Mouse (Mus musculus) ES-Bruce4 (cell line): ENCODE data around the gene Catsperz. TPM values are rescaled to one million over a fixed set of nuclear protein-coding genes. Genes with fewer than 3 reads are reported as not detected.

Experiments used
- H3K27ac ChIP-seq: 2 replicates; pipeline ENCODE4 v1.5.1; 2012; ENCODE audit warnings: low read length, inconsistent platforms; ENCODE audit not compliant: insufficient read depth
- H3K27me3 ChIP-seq: 2 replicates; pipeline ENCODE4 v1.6.1; 2012; ENCODE audit warnings: mild to moderate bottlenecking, low read length, inconsistent platforms; ENCODE audit not compliant: control insufficient read depth, poor library complexity, insufficient read depth, severe bottlenecking
- H3K36me3 ChIP-seq: 2 replicates; pipeline ENCODE4 v1.6.1; 2012; ENCODE audit warnings: inconsistent platforms, mild to moderate bottlenecking, low read length, moderate library complexity; ENCODE audit not compliant: control insufficient read depth, poor library complexity, insufficient read depth, severe bottlenecking
- H3K4me1 ChIP-seq: one replicate; pipeline ENCODE4 v1.8.1; 2011; ENCODE audit warnings: low read length; ENCODE audit not compliant: control insufficient read depth, insufficient read depth
- H3K4me3 ChIP-seq: 2 replicates; pipeline ENCODE4 v1.5.1; 2011; ENCODE audit warnings: low read depth, mild to moderate bottlenecking, low read length
- H3K9ac ChIP-seq: 2 replicates; pipeline ENCODE4 v1.6.1; 2012; ENCODE audit warnings: low read depth, mild to moderate bottlenecking, inconsistent platforms; ENCODE audit not compliant: poor library complexity, severe bottlenecking
- H3K9me3 ChIP-seq: replicated peaks from 2 replicates; pipeline ENCODE4 v1.6.1; 2012; ENCODE audit warnings: mild to moderate bottlenecking, low read length, inconsistent platforms; ENCODE audit not compliant: control insufficient read depth, poor library complexity, insufficient read depth, severe bottlenecking
- CTCF ChIP-seq: IDR thresholded peaks from one replicate; pipeline ENCODE4 v1.8.1; 2011; ENCODE audit warnings: low read depth, low read length
- EP300 ChIP-seq: IDR thresholded peaks from 2 replicates; pipeline ENCODE4 v1.6.1; 2011; ENCODE audit warnings: low read depth, low read length; ENCODE audit not compliant: insufficient read depth
- POLR2A ChIP-seq: IDR thresholded peaks from one replicate; pipeline ENCODE4 v1.8.1; 2011; ENCODE audit warnings: low read length; ENCODE audit not compliant: insufficient read depth
- polyA plus RNA-seq: library from polyadenylated mRNA; stranded (reverse); fragments of >200 nt; gene quantifications from 2 replicates; pipeline ENCODE4 v1.2.4, GENCODE M21; 2011; ENCODE audit warnings: low read depth; ENCODE audit not compliant: missing spikeins, insufficient read depth, insufficient read length

Catsperz gene
- polyA plus RNA-seq, 1 experiment = 1.8 TPM

GRCm38 (mm10) chr19:6937541-6938465 is 12.6 kb upstream of the Catsperz start:
- Histone ChIP-seq H3K4me3 (no peak overlapping the region), H3K4me1 (no peaks in the 10 kb centered on the region), H3K27ac (no peak overlapping the region), H3K27me3 (no peaks in the 10 kb centered on the region), H3K9me3 (no peaks in the 10 kb centered on the region), H3K36me3 (no peaks in the 10 kb centered on the region), H3K9ac (no peak overlapping the region)
- TF ChIP-seq POLR2A (no peak), CTCF (no peak), EP300 (no peak)

DNA sequence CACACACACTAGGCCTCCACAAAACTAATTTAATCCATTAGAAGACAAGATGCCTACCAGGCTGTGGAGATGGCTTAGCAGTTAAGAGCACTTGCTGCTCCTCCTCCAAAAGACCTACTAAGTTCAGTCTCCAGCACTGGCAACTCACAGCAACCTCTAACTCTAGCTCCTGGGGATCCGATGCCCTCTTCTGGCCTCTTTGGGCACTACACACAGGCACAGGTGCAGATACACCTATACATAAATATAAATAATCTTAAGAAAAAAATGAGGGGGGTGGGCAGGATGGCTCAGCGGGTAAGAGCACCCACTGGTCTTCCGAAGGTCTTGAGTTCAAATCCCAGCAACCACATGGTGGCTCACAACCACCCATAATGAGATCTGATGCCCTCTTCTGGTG is 11.1 kb upstream of the Catsperz start:
- TF ChIP-seq CTCF = peak; percentile 70
- no peak for TF ChIP-seq EP300
- Histone ChIP-seq H3K4me1 (no peaks in the 10 kb centered on the region), H3K27me3 (no peaks in the 10 kb centered on the region), H3K36me3 (no peaks in the 10 kb centered on the region), H3K27ac (no peak overlapping the region), H3K9me3 (no peaks in the 10 kb centered on the region), H3K4me3 (no peak overlapping the region), H3K9ac (no peak overlapping the region)

DNA sequence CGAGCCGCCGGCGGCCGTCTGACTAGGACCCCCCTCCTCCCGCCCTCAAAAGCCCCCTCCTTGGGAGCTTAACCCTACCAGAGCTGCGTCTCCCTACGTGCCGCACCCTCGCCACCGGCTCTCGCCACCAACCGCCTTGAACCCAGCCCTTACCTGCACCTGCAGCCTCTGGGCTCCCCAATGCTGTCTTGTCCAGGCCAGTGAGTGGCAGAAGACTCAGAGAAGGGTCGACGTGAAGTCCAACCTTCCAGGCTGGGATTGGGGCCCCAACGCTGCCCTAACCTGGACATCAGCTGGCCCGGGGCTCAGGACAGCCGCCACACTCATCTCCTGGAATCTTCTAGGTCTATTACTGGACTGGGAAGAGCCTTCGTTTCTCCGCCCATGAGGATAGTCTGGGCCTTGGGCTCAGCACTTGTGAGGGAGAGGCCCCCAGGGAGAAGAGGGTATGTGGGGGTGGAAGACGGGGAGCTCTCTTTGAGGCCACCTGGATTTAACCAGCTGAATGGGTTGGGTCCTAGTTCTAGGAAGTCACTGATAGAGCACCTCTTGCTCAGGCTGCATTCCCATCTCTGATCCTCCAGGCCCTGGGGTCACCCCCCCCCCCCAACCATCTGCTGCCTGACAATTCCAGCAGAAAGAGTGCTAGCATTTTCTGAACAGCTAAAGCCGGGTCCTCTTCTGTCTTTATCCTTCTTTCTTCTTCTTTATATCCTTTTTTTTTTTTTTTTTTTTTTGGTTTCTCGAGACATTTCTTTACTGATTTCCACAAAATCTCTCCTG is 9.2 kb upstream of the Catsperz start, which contains the start of gene Kcnk4:
Gene Kcnk4, minus strand, starts transcription at position 321 of the 783 bp plus-strand sequence.
- Histone ChIP-seq H3K27me3 (no peaks in the 10 kb centered on the region), H3K4me1 (peaks cover 2% of the 10 kb centered on the region), H3K9ac (peak within 1 kb of the TSS; percentile 53), H3K4me3 (peak within 1 kb of the TSS; percentile 54), H3K27ac (no peak within 1 kb of the TSS), H3K9me3 (no peaks in the 10 kb centered on the region), H3K36me3 (no peaks in the 10 kb centered on the region)
- TF ChIP-seq EP300 (no peak), CTCF (no peak), POLR2A (no peak)

DNA sequence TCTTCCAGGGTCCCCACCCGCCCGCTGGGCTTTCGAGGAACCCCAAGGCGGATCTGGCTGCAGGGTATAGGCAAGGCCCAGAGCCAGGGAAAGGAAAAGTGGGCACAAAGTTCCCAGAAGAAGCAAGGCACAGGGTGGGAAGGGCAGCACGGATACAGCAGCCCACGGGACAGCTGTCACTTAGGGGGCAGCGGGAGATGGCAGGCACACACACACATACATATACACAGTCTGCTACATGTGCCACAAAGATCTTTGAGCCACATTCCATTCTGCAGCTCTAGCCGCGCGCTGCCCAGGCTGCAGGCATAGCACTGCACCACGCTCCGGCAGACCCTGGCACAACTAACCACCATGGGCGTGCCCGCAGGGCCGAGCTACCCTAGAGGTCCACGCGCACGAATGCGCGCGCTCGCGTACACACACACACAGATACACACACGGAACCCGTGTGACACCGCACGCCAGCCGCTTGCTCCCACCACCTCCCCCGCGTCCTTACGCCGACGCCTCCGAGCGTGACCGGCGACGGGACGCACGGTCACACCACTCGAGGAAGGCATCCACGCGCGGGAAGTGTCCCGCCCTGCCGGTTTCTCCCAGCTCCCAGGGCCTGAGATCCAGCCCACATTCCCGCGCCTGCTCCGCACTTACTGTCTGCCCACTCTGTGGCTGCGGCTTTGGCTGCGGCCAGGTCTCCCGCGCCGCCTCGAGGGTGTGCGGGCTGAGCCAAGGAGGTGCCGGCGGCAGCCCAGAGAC is 8.4 kb upstream of the Catsperz start:
- peaks cover 2% of the 10 kb centered on the region for H3K4me1 ChIP-seq
- H3K9ac ChIP-seq = peak overlapping the region; percentile 53
- no peaks in the 10 kb centered on the region for H3K9me3 ChIP-seq
- H3K36me3 ChIP-seq = no peaks in the 10 kb centered on the region
- peak overlapping the region; percentile 54 for H3K4me3 ChIP-seq
- TF ChIP-seq EP300 (no peak), POLR2A (no peak), CTCF (no peak)
- no peaks in the 10 kb centered on the region for H3K27me3 ChIP-seq
- no peak overlapping the region for H3K27ac ChIP-seq

GRCm38 (mm10) chr19:6933102-6933435 is 7.9 kb upstream of the Catsperz start:
- Histone ChIP-seq H3K4me3 (no peak overlapping the region), H3K9ac (no peak overlapping the region)

More at GRCm38 (mm10) chr19:6933102-6933435, 7.9 kb upstream of the Catsperz start:
- no peak for TF ChIP-seq EP300
- Histone ChIP-seq H3K36me3 (no peaks in the 10 kb centered on the region), H3K4me1 (peaks cover 2% of the 10 kb centered on the region), H3K27me3 (no peaks in the 10 kb centered on the region), H3K9me3 (no peaks in the 10 kb centered on the region), H3K27ac (no peak overlapping the region)
